Mouse (Mus musculus) brain, embryonic 14.5 days (tissue): ENCODE results near the gene Arhgef2.

Source experiments
- CTCF ChIP-seq: fragments of 200-500 bp; IDR thresholded peaks from 2 replicates; pipeline ENCODE4 v1.5.1; 2012; ENCODE audit warnings: inconsistent platforms, mild to moderate bottlenecking, moderate library complexity, borderline replicate concordance; ENCODE audit not compliant: insufficient read depth, insufficient read length; ENCODE audit errors: extremely low read depth
- POLR2A ChIP-seq: fragments of 200-500 bp; IDR thresholded peaks from 2 replicates; pipeline ENCODE4 v1.6.1; 2012; ENCODE audit warnings: mild to moderate bottlenecking, inconsistent platforms, borderline replicate concordance; ENCODE audit not compliant: poor library complexity, insufficient read depth, insufficient read length, severe bottlenecking; ENCODE audit errors: extremely low read depth

- TF ChIP-seq POLR2A, result no peak
- no peak for TF ChIP-seq CTCF
Observed at GRCm38 (mm10) chr3:88683814-88684213, 78.0 kb downstream of the Arhgef2 start.
